Mouse (Mus musculus): Measurements from ENCODE around the gene Cd300ld2.

- TF ChIP-seq USF1 (IDR thresholded peaks at IDR 0.05; ENCODE audit: low read depth) (no peak), POLR2AphosphoS2 (IDR thresholded peaks at IDR 0.05; ENCODE audit: insufficient read length, low read depth) (no peak), MYOD1 (IDR thresholded peaks at IDR 0.05; ENCODE audit: control insufficient read depth in 1 of 3, insufficient read length in 2 of 3, low read depth in 2 of 3) (no peak), SRF (IDR thresholded peaks at IDR 0.05; ENCODE audit: control insufficient read depth, insufficient read length, low read depth) (no peak), POLR2A (IDR thresholded peaks at IDR 0.05; ENCODE audit: insufficient read length, low read depth) (no peak)
Measured at GRCm38 (mm10) chr11:115048259-115048658, 32.3 kb upstream of the Cd300ld2 start, which contains the start of gene Cd300ld3.

Data from myocyte (in vitro differentiated cells).